Mouse (Mus musculus) CH12.LX (cell line): Measurements from ENCODE around the gene Nr1h4. TPM values are rescaled to one million over a fixed set of nuclear protein-coding genes. Genes with fewer than 3 reads are reported as not detected.

Experiments used
- DNase-seq: peaks from one replicate; pipeline ENCODE4 v3.0.0-alpha.2; 2013; ENCODE audit errors: extremely low read depth
- H3K27ac ChIP-seq: 2 replicates; pipeline ENCODE4 v1.5.1; 2012; ENCODE audit warnings: low read depth, mild to moderate bottlenecking, control low read depth, moderate library complexity; ENCODE audit not compliant: insufficient read depth
- H3K27me3 ChIP-seq: replicated peaks from 2 replicates; pipeline ENCODE3; 2012; ENCODE audit warnings: inconsistent platforms
- H3K36me3 ChIP-seq, 2 experiments: replicated peaks in 1 of 2; 2 replicates each; pipeline versions ENCODE3 to v1.6.1; 2012; ENCODE audit warnings: inconsistent platforms in 1 of 2, low read length in 1 of 2, mild to moderate bottlenecking in 1 of 2, mixed read lengths in 1 of 2, moderate library complexity in 1 of 2; ENCODE audit not compliant: control insufficient read depth in 1 of 2, insufficient read depth in 1 of 2
- H3K4me1 ChIP-seq, 2 experiments: 2 replicates each; pipeline ENCODE4 v1.6.1; 2012; ENCODE audit warnings: inconsistent platforms in 1 of 2, moderate library complexity in 1 of 2; ENCODE audit not compliant: insufficient read depth in 2 of 2, control insufficient read depth in 1 of 2
- H3K4me2 ChIP-seq: 2 replicates; pipeline ENCODE4 v1.6.1; 2012; ENCODE audit warnings: low read depth, mild to moderate bottlenecking, control low read depth; ENCODE audit not compliant: poor library complexity, insufficient read depth, severe bottlenecking
- H3K4me3 ChIP-seq, 3 experiments: fragments of 150-350 bp in 1 of 3; sonication (generic) in 1 of 3; replicated peaks in 1 of 3; 2 replicates each; pipeline versions ENCODE3 to v1.5.1; 2011 to 2012; ENCODE audit warnings: low read depth in 2 of 3, low read length in 2 of 3, mild to moderate bottlenecking in 2 of 3, moderate library complexity in 2 of 3, control low read depth in 1 of 3, improper control_type of control experiment in 1 of 3, inconsistent platforms in 1 of 3, mixed read lengths in 1 of 3; ENCODE audit not compliant: poor library complexity in 1 of 3
- H3K79me2 ChIP-seq: replicated peaks from 2 replicates; pipeline ENCODE4 v1.6.1; 2012; ENCODE audit warnings: mild to moderate bottlenecking, moderate library complexity; ENCODE audit not compliant: control insufficient read depth, poor library complexity, insufficient read depth, severe bottlenecking; ENCODE audit errors: extremely low read depth
- H3K9ac ChIP-seq: 2 replicates; pipeline ENCODE4 v1.6.1; 2012; ENCODE audit warnings: low read depth, mild to moderate bottlenecking, control low read depth, moderate library complexity; ENCODE audit not compliant: insufficient read depth
- H3K9me3 ChIP-seq: replicated peaks from 2 replicates; pipeline ENCODE3; 2012; ENCODE audit warnings: low read length, inconsistent platforms, mixed read lengths
- BHLHE40 ChIP-seq: IDR thresholded peaks from 2 replicates; pipeline ENCODE4 v1.6.1; 2011; ENCODE audit warnings: mild to moderate bottlenecking, low read depth, low read length, improper control_type of control experiment
- CHD1 ChIP-seq: IDR thresholded peaks from 2 replicates; pipeline ENCODE4 v1.6.1; 2012; ENCODE audit warnings: low read depth, low read length, improper control_type of control experiment, inconsistent platforms
- CHD2 ChIP-seq: IDR thresholded peaks from 2 replicates; pipeline ENCODE4 v1.6.1; 2011; ENCODE audit warnings: low read length, improper control_type of control experiment
- CTCF ChIP-seq, 2 experiments: IDR thresholded peaks in 1 of 2; conservative IDR thresholded peaks in 1 of 2; 2 replicates each; pipeline ENCODE4 v1.5.1; 2011 to 2012; ENCODE audit warnings: low read depth in 2 of 2, low read length in 2 of 2, improper control_type of control experiment in 1 of 2, inconsistent platforms in 1 of 2, mild to moderate bottlenecking in 1 of 2, moderate library complexity in 1 of 2
- E2F4 ChIP-seq: IDR thresholded peaks from 2 replicates; pipeline ENCODE4 v1.6.1; 2011; ENCODE audit warnings: low read depth, low read length, improper control_type of control experiment; ENCODE audit not compliant: insufficient replicate concordance
- ELF1 ChIP-seq: IDR thresholded peaks from 2 replicates; pipeline ENCODE4 v1.6.1; 2014; ENCODE audit warnings: low read depth, mild to moderate bottlenecking, inconsistent platforms, low read length, improper control_type of control experiment
- ETS1 ChIP-seq: conservative IDR thresholded peaks from 2 replicates; pipeline ENCODE4 v1.6.1; 2012; ENCODE audit warnings: low read depth, mild to moderate bottlenecking, inconsistent platforms, low read length, improper control_type of control experiment, moderate library complexity
- GABPA ChIP-seq: IDR thresholded peaks from 2 replicates; pipeline ENCODE4 v1.6.1; 2012; ENCODE audit warnings: low read depth, low read length, improper control_type of control experiment, inconsistent platforms; ENCODE audit not compliant: insufficient replicate concordance
- IRF4 ChIP-seq: IDR thresholded peaks from 2 replicates; pipeline ENCODE4 v1.6.1; 2014; ENCODE audit warnings: low read depth, mild to moderate bottlenecking, inconsistent platforms, low read length, improper control_type of control experiment
- JUN ChIP-seq: IDR thresholded peaks from 2 replicates; pipeline ENCODE4 v1.6.1; 2011; ENCODE audit warnings: low read depth, mild to moderate bottlenecking, low read length, improper control_type of control experiment, moderate library complexity; ENCODE audit not compliant: insufficient read depth
- KAT2A ChIP-seq: IDR thresholded peaks from 2 replicates; pipeline ENCODE4 v1.6.1; 2012; ENCODE audit warnings: low read length, improper control_type of control experiment, inconsistent platforms; ENCODE audit not compliant: insufficient replicate concordance
- MAFK ChIP-seq: IDR thresholded peaks from 2 replicates; pipeline ENCODE4 v1.6.1; 2011; ENCODE audit warnings: low read length, improper control_type of control experiment; ENCODE audit not compliant: insufficient replicate concordance
- MAZ ChIP-seq: IDR thresholded peaks from 2 replicates; pipeline ENCODE4 v1.6.1; 2012; ENCODE audit warnings: low read depth, mild to moderate bottlenecking, inconsistent platforms, low read length, improper control_type of control experiment, moderate library complexity
- MXI1 ChIP-seq: IDR thresholded peaks from 2 replicates; pipeline ENCODE4 v1.6.1; 2011; ENCODE audit warnings: mild to moderate bottlenecking, low read depth, low read length, improper control_type of control experiment
- NELFE ChIP-seq: IDR thresholded peaks from 2 replicates; pipeline ENCODE4 v1.6.1; 2011; ENCODE audit warnings: low read depth, low read length, improper control_type of control experiment
- PAX5 ChIP-seq: IDR thresholded peaks from 2 replicates; pipeline ENCODE4 v1.6.1; 2012; ENCODE audit warnings: low read length, inconsistent platforms, mixed read lengths
- POLR2A ChIP-seq: IDR thresholded peaks from 2 replicates; pipeline ENCODE4 v1.6.1; 2011; ENCODE audit warnings: low read depth, mild to moderate bottlenecking, improper control_type of control experiment, low read length
- POLR2AphosphoS2 ChIP-seq: IDR thresholded peaks from 2 replicates; pipeline ENCODE4 v1.6.1; 2011; ENCODE audit warnings: low read depth, low read length, improper control_type of control experiment
- RAD21 ChIP-seq: IDR thresholded peaks from 2 replicates; pipeline ENCODE4 v1.6.1; 2011; ENCODE audit warnings: low read depth, mild to moderate bottlenecking, low read length, improper control_type of control experiment, moderate library complexity
- RCOR1 ChIP-seq: conservative IDR thresholded peaks from 2 replicates; pipeline ENCODE4 v1.6.1; 2012; ENCODE audit warnings: low read depth, mild to moderate bottlenecking, inconsistent platforms, low read length, improper control_type of control experiment
- SIN3A ChIP-seq: IDR thresholded peaks from 2 replicates; pipeline ENCODE4 v1.6.1; 2012; ENCODE audit warnings: low read length, improper control_type of control experiment, inconsistent platforms
- SMC3 ChIP-seq: IDR thresholded peaks from 2 replicates; pipeline ENCODE4 v1.6.1; 2011; ENCODE audit warnings: low read depth, low read length, improper control_type of control experiment
- TCF12 ChIP-seq: IDR thresholded peaks from 2 replicates; pipeline ENCODE4 v1.6.1; 2014; ENCODE audit warnings: low read depth, mild to moderate bottlenecking, inconsistent platforms, low read length, improper control_type of control experiment
- UBTF ChIP-seq: IDR thresholded peaks from 2 replicates; pipeline ENCODE4 v1.6.1; 2012; ENCODE audit warnings: low read depth, mild to moderate bottlenecking, inconsistent platforms, low read length, improper control_type of control experiment, moderate library complexity
- USF1 ChIP-seq: IDR thresholded peaks from 2 replicates; pipeline ENCODE4 v1.6.1; 2014; ENCODE audit warnings: low read depth, mild to moderate bottlenecking, inconsistent platforms, low read length, improper control_type of control experiment
- USF2 ChIP-seq: conservative IDR thresholded peaks from 2 replicates; pipeline ENCODE4 v1.6.1; 2011; ENCODE audit warnings: low read depth, low read length, improper control_type of control experiment
- ZC3H11A ChIP-seq: IDR thresholded peaks from 2 replicates; pipeline ENCODE4 v1.6.1; 2012; ENCODE audit warnings: low read depth, mild to moderate bottlenecking, inconsistent platforms, low read length, improper control_type of control experiment
- ZKSCAN1 ChIP-seq: IDR thresholded peaks from 2 replicates; pipeline ENCODE4 v1.6.1; 2012; ENCODE audit warnings: low read depth, inconsistent platforms, low read length, improper control_type of control experiment, borderline replicate concordance
- dilution Hi-C: fragments of 300-500 bp; cut with MboI; formaldehyde crosslinking; loops from 2 replicates; pipeline ENCODE4 v1.14.3; 2020; ENCODE audit warnings: low sequenced_read_pairs; ENCODE audit not compliant: extremely low pct_unique_long_range_greater_than_20kb, extremely low pct_ligation_motif_present
- in situ Hi-C: fragments of 300-500 bp; cut with MboI; formaldehyde crosslinking; loops from 3 replicates; pipeline ENCODE4 v1.14.3; 2019; ENCODE audit warnings: low sequenced_read_pairs, low pct_ligation_motif_present, low pct_unique_long_range_greater_than_20kb, mixed read lengths
- polyA plus RNA-seq: library from polyadenylated mRNA; unstranded; fragments of >175 nt; gene quantifications from 2 replicates; pipeline ENCODE4 v1.2.1, GENCODE M21; 2012; ENCODE audit warnings: low read depth; ENCODE audit not compliant: insufficient read length
- total RNA-seq, 2 experiments: library from RNA; depleted of rRNA; stranded (reverse); fragments of 300-350 nt in 1 of 2; fragments of >200 nt in 1 of 2; gene quantifications; 2 replicates each; pipeline ENCODE4 v1.2.3; 2012 to 2014

The Nr1h4 gene
- total and polyA plus RNA-seq, 3 experiments, result not detected

GRCm38 (mm10) chr10:89437472-89437871, 95.9 kb downstream of the Nr1h4 start:
- Histone ChIP-seq H3K9ac (no peak overlapping the region), H3K36me3 (peaks cover 13 to 76% of the 10 kb centered on the region in 2 experiments), H3K79me2 (peaks cover 9% of the 10 kb centered on the region), H3K27me3 (no peaks in the 10 kb centered on the region), H3K4me3 (no peak overlapping the region), H3K4me2 (no peak overlapping the region), H3K9me3 (peaks cover 4% of the 10 kb centered on the region), H3K4me1 (peaks cover 0 to 13% of the 10 kb centered on the region in 2 experiments; a peak in 1 of 4 replicates), H3K27ac (no peak overlapping the region)
- dilution Hi-C loops, result no loop called here
- in situ Hi-C loops, result no loop called here
- DNase-seq, result no peak
- TF ChIP-seq CHD2 (no peak), E2F4 (no peak), ZC3H11A (no peak), RAD21 (no peak), SIN3A (no peak), USF2 (no peak), CHD1 (no peak), TCF12 (no peak), RCOR1 (no peak), SMC3 (no peak), BHLHE40 (no peak), CTCF (conservative IDR thresholded peaks at IDR 0.05 in 1 of 2, IDR thresholded peaks at IDR 0.05 in 1 of 2; ENCODE audit: low read depth in 2 of 2, low read length in 2 of 2) (no peak), ELF1 (no peak), MAZ (no peak), MXI1 (no peak), JUN (no peak), NELFE (no peak), POLR2AphosphoS2 (no peak), ETS1 (no peak), KAT2A (no peak)

- Histone ChIP-seq H3K36me3 (peaks cover 13 to 83% of the 10 kb centered on the region in 2 experiments), H3K9ac (no peak overlapping the region), H3K79me2 (no peaks in the 10 kb centered on the region; the same call in 1 of the 2 replicates), H3K9me3 (no peaks in the 10 kb centered on the region), H3K4me2 (no peak overlapping the region), H3K4me1 (peaks cover 0 to 5% of the 10 kb centered on the region in 2 experiments; a peak in 1 of 4 replicates), H3K27me3 (no peaks in the 10 kb centered on the region), H3K27ac (no peak overlapping the region), H3K4me3 (no peak overlapping the region)
- TF ChIP-seq GABPA (no peak), MAFK (no peak), USF1 (no peak), PAX5 (no peak), CTCF (conservative IDR thresholded peaks at IDR 0.05 in 1 of 2, IDR thresholded peaks at IDR 0.05 in 1 of 2; ENCODE audit: low read depth in 2 of 2, low read length in 2 of 2) (no peak), POLR2AphosphoS2 (no peak), SIN3A (no peak), KAT2A (no peak), IRF4 (no peak), MAZ (no peak), ZKSCAN1 (no peak), MXI1 (no peak), CHD1 (no peak), POLR2A (no peak), USF2 (no peak), UBTF (no peak), RCOR1 (no peak), ELF1 (no peak)
- no peak for DNase-seq
- dilution Hi-C loops, result no loop called here
- in situ Hi-C loops, result no loop called here
These were observed 97.5 kb downstream of the Nr1h4 start for GRCm38 (mm10) chr10:89435920-89436319.
